Mouse (Mus musculus) heart, adult 2 months (tissue): Measurements from ENCODE around the gene Ubqln4.

Source experiments
- CTCF ChIP-seq: fragments of 200-600 bp; IDR thresholded peaks from 2 replicates; pipeline ENCODE4 v1.8.1; 2022; ENCODE audit warnings: antibody characterized with exemption, mild to moderate bottlenecking, moderate library complexity
- EP300 ChIP-seq: fragments of 200-500 bp; IDR thresholded peaks from 2 replicates; pipeline ENCODE4 v1.6.1; 2011; ENCODE audit warnings: low read depth, low read length, control low read depth; ENCODE audit not compliant: insufficient read depth
- POLR2A ChIP-seq: fragments of 200-500 bp; IDR thresholded peaks from 2 replicates; pipeline ENCODE4 v1.6.1; 2011; ENCODE audit warnings: mild to moderate bottlenecking, low read depth, low read length, control low read depth; ENCODE audit not compliant: insufficient read depth

DNA sequence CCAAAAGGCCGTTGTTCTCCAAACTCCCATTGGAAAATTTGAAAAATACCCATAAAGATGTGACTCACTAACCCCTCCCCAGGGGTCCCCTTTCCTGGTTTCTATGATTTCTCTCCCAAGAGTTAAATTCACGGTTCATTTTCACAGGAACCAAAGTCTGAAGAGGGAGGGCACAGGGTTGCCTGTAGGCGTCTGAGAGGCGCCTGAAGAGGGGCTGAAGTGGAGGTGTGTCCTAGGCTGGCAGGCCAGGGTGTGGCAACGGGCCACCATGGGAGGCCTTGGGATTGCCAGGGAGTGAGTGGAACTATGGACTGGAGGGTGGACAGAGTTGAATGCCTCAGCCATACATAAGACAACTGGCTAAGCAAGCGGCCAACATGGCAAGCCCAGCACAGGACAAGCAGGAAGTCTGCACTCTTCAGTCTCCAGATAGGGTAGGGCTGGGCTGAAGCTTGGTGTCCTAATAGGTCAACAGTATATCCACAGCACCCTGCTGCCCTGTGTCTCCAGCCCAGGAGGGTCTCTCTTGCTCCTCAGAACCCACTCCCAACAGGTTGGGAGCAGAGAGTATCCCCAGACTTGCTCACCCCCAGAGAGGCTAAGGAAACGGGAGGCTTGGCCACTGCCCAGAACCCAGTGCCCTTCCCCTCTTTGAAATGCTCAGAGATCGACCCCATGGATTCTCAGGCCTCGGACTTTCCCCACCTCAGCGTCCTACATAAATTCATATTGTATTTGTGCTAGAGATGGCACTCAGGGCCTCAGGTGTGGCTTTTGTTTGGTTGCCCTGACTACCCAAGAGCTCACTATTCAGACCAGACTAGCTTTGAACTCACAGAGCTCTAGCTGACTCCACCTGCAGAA is 39.1 kb upstream of the Ubqln4 start:
- TF ChIP-seq POLR2A: no peak
- TF ChIP-seq EP300: no peak
- no peak for TF ChIP-seq CTCF
